Mouse (Mus musculus) monocyte, adult 59 days (primary cell): ENCODE results near the gene Gm15262. TPM values are rescaled to one million over a fixed set of nuclear protein-coding genes. Genes with fewer than 3 reads are reported as not detected.

Experiments
- total RNA-seq, 2 experiments: library from RNA; stranded (reverse); gene quantifications; one replicate each; pipeline ENCODE4 v1.2.4; 2023

Gene Gm15262
- total RNA-seq, result not detected

DNA sequence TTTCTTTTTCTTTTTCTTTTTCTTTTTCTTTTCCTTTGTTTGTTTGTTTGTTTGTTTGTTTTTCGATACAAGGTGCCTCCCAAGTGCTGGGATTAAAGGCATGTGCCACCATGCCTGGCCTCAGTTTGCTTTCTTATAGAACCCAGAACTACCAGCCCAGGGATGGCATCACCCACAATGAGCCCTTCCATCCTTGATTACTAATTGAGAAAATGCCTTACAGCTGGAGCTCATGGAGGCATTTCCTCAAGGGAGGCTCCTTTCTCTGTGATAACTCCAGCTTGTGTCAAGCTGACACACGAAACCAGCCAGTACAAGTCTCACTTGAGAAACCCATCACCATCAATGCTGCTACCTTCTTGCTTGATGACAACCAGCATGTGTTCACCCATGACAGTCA lies at the start of gene Gm15262:
Gene Gm15262 (plus strand): TSS at position 301 of the 400 bp plus-strand sequence.

Other genes starting within 250 kb of the Gm15262 start
- gene Scml2, start 170.3 kb upstream of the Gm15262 start, total RNA-seq, result not detected